Mouse (Mus musculus): Measurements from ENCODE around the gene Swap70. TPM values are rescaled to one million over a fixed set of nuclear protein-coding genes. Genes with fewer than 3 reads are reported as not detected.
"Not testable (repeated sequence)": the region's sequence is repeated elsewhere in the genome, so short reads cannot be mapped to it uniquely, and the experiment has no call there.

Swap70 gene
- total RNA-seq (2021): 10 to 100 TPM; 30.2 to 31.2 TPM
- long read RNA-seq, experiment 1, full-length matches to known transcripts: 13 of 18 reads
- long read RNA-seq, experiment 1, partial matches to known transcripts: 3 of 18 reads
- long read RNA-seq, experiment 1, other reads (novel, unspliced or antisense): 2 of 18 reads
- long read RNA-seq, experiment 2, full-length matches to known transcripts: 40 of 52 reads
- long read RNA-seq, experiment 2, partial matches to known transcripts: 3 of 52 reads
- long read RNA-seq, experiment 2, other reads (novel, unspliced or antisense): 9 of 52 reads

DNA sequence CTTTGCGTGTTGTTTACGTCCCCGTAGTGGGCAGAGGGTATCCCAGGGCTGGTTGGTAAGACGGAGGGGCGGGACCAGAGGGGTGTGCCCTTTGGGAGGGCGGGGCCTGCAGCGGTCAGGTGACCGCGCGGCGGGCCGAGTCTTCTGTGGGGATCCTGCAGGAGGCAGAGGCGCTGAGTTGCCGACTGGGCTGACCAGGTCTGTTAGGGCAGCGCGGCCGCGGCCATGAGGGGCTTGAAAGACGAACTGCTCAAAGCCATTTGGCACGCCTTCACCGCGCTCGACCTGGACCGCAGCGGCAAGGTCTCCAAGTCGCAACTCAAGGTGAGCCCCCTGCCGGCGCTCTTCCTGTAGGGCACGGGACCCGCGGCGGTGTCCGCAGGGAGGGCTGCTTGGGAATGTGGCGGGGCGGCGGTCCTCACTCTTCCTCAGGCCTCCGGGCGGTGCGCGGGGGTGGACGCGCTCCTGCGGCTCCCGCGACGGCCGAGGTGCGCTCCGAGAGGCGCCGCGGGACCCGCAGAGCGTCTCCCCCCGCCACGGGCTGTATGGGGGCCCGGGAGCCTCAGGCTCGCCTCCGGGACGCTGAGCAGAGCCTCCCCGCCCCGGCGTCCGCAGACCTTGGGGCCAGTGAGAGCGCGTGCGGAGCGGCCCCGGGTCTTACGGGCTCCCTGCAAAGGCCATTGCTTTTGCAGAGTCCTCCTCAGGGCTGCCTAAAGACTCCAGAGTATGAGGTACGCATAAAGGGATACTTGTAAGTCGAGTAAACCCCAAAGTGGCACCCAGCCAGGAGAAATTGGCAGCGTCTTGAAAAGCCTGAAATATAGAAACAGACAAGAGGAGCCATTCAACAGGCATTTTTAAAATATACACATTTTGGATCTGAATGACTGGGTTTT is at the start of gene Swap70:
Swap70 (plus strand) TSS at position 126 of the 896 bp plus-strand sequence.
- peak; percentile 76 for DNase-seq (ENCODE audit: low spot score in 2 of 2)

DNA sequence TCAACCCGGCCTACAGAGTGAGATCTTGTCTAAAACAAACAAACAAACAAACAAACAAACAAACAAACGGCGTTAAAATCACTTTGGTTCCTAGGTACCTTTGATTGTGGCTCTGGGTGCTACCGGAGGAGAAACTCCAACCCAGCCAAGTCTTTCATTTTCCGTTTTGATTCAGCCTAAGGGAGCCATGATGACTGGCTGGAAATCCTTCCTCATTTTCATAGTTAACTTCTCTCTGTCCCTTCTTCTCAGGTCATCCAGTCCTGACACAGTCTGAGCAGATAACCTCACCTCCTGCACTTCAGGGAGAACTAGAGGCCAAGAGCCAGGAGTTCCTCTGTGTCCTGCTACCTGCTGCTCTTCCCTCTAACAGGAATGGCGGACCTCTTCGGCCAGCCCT is 42.3 kb upstream of the Swap70 start:
- no peak for DNase-seq (ENCODE audit: low spot score in 2 of 2)

DNA sequence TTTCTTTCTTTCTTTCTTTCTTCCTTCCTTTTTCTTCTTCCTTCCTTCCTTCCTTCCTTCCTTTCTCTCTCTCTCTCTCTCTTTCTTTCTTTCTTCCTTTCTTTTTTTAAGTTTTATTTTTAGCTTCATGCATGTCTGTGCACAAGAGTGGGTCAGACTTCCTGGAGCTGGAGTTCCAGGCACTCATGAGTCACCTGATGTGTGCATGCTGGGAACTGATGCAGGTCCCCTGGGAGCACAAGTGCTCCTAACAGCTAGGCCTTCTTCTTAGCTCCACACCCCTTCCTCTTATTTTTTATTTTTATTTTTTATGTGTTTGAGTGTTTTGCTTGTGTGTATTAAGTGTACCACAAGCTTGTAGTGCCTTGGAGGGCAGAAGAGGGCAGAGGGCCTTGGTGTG is 40.9 kb upstream of the Swap70 start:
- DNase-seq (ENCODE audit: low spot score in 2 of 2): no peak

DNA sequence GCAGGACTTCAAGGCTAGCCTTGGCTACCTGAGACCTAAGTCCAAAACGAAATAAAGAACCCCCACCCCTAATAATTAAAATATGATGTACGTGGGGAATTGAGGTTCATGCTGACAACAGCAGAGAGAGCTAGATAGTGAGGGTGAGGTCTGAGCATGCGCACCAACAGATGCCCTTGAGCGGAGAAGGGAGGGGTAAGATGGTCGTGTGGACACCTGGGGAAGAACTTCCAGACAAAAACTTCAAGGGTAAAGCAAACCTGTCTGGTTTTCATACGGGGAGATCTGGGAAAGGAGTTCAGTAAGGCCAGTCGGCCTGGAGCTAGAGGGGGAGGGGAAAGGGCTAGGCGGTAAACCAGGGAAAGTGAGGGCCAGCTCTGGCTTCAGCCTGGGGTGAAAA is 40.1 kb upstream of the Swap70 start:
- no peak for DNase-seq (ENCODE audit: low spot score in 2 of 2)

DNA sequence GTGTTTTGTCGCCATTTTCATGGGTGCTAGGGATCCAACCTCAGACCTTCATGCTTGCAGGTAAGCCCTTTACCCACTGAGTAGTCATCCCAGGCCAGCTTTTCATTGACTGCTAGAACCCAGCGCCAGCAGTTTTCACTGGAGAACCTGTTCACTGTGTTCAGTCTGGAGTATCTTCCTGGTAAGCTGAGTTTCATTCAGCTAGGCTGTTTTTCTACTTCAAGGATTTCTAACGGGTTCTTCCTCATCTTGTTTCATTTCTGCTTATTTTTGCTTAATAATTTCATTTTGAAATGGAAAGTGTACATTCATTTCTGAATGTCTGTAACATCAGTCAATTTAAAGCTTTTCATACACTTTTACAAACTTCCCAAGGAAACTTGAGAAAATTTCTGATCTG is 36.9 kb upstream of the Swap70 start:
- DNase-seq (ENCODE audit: low spot score in 2 of 2): no peak

DNA sequence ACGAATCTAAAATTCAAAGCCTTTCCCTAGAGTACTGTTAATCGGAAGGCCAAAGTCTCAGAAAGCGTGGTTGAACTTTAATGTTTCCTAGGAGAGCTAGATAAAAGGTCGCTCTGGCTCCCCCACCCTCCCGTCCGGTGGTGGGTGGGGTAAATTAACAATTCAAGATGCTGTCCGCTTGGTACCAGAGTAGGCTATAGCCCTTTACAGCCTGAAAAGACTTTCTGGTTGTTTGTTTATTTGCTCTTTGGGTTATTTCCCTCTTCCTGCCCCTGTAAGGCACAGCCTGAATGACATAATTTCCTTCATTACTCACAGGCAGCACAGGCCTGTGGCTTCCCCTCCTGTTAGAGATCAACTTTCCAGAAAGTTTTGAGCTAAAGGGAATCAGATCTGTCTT is 31.6 kb upstream of the Swap70 start:
- no peak for DNase-seq (ENCODE audit: low spot score in 2 of 2)

DNA sequence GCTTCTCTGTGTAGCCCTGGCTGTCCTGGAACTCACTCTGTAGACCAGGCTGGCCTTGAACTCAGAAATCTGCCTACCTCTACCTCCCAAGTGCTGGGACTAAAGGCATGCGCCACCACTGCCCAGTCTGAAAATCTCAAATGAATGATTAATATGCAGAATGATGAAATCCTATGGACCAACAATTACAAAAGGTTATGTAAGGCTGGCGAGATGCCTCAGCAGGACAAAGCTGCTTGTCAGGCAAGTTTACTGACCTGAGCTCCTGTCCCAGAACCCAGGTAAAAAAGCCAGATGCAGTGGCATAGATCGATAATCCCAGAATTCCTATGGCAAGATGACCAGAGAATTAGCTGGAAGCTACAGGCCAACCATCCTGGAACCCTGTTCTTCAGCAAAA is 28.3 kb upstream of the Swap70 start:
- DNase-seq (ENCODE audit: low spot score in 2 of 2): no peak

DNA sequence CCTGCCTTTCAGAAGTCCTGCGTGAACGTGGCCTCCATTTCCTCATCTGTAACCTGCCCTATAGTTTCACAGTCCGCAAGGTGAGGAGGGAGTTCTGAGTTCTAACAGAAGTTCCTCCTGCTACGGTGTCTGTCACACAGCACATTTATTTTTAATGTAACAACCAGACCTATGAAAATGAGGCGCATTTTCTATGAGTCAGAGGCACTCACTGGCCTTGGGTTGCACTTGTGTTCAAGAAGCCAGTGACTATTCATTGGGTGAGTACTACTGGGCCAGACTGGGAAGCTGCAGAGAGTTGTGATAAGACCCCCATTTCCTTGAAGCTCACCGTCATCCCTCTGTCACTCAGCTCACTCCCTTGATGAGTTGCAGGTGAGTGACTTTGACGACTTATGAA is 24.3 kb upstream of the Swap70 start:
- DNase-seq (ENCODE audit: low spot score in 2 of 2): no peak

DNA sequence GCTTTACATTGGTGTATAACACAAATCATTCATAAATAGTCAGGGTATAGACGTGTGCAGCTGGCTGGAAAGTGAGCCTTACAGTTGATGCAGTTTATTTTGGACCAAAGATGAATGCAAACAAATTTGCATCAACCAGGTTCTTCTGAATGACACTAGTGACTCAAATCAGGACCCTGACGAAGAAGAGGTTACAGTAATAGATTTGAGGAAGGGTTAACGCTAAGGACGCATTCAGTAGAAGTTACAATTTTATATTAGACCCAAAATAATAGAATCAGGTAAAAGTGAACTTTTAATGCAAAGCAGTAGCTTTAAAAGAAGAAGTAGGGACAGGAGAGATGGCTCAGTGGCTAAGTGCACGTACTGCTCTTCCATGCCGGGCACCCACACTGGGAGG is 19.6 kb upstream of the Swap70 start:
- DNase-seq (ENCODE audit: low spot score in 2 of 2): no peak

DNA sequence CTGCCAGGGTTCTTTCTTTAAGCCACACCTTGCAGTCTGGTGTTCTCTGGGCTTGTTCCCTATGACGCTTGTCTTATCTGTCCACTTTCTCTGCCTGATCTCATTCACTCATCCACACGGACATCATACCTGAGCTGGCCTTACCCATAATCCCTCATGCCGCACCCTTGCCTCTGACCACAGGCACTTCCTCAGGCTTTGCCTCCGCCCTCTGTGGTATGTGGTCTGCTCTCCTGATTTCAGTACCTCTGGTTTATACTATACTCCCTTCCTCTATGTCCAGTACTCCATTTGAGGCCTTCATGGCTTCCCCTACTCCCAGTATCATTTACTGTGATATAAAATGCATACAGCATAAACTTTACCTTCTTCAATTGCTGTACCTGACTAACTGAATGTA is 17.3 kb upstream of the Swap70 start:
- DNase-seq (ENCODE audit: low spot score in 2 of 2): no peak

DNA sequence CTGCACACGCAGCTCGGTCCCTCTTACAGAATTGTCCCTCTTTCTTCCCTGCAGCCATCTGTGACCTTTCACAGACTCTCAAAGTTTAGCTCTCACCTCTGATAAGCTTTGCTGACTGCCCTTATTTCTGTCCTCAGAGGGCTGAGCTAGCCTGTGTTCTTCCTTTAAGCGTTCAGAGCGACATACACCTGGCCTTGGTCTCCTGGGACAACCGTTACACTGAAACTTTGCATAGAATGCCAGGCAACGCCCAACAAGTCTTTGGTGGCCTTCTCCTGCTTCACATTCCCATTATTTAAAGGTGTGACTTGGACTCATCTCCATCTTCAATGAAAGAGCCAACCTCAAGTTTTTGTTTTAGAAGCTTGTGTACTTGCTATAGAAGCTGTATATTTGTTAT is 13.2 kb upstream of the Swap70 start:
- no peak for DNase-seq (ENCODE audit: low spot score in 2 of 2)

DNA sequence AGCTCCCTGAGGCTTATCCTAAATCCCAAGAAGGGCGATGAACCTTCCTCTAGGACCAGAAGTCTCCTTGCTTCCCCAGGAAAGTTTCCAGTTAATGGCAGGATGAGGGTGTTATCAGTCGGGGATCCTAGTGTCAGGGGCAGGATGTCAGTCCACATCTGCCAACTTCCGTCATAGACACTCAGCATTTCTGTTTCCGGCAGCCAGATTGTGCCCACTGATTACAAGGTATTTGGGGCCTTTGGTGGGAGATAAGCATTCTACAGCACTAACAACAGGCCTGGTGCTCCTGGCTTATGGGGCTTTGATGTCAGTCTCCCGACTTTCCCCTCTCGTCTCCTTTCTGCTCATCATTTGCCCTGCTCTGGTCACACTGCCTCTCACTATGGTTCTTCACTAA is 12.1 kb upstream of the Swap70 start:
- no peak for DNase-seq (ENCODE audit: low spot score in 2 of 2)

DNA sequence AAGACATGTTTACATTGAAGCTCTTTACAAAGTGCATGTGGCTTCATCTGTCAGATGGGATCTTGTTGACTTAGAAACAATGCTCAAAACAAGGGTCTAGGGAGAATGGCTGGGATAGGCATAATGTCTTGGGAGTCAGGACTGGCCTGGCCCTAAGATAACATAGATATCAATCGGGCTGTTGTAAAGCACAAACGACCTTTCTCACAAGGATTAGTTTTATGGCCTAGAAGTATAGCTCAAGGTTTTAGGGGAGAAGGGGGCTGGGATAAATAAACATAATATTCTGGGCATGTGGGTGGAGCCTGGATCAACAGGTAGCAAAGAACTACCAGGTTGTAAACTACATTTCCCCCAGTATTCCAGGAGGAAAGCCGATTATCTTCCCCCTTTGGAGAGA is 10.5 kb upstream of the Swap70 start:
- no peak for DNase-seq (ENCODE audit: low spot score in 2 of 2)

DNA sequence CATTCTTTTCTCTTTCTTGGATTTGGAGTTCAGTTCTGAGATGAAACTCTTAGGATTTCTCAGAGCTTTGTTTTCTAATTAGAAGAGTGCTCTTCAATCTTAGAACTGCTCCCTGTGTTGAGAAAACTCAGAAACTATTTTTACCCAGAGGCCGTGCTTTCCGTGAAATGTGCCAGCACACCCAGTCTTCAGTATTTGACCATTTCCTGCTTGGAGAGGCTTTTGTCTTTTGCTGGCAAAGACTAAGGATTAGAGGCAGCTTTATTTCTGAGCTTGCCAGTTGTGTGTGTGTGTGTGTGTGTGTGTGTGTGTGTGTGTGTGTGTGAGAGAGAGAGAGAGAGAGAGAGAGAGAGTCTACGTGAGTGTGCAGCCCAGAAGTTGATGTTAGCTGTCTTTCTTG is 6.6 kb upstream of the Swap70 start:
- DNase-seq (ENCODE audit: low spot score in 2 of 2): no peak

DNA sequence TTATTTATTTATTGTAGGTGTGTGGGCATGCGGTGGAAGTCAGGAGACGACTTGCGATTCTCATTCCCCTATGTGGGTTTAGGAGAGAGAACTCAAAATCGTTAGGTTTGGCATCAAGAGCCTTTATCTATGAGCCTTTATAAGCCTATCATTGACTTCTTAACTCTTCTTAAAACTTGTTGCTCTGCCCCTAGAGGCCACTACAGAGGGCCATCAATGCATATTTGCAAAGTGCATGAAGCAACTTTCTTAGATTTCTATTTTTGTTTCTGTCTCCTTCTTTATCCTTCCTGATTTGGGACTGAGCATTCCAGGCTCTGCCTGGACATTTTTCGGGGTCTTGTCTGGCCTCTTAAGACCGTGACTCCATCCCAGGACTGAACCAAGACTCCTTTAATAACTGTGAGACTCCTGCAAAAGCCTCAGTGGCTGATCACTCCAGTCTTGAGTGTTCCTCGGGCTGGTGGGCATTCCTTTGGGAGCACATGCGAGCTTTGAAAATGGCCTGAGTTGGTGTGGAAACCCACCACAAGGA is 393 bp upstream of the Swap70 start:
- DNase-seq (ENCODE audit: low spot score in 2 of 2): no peak

DNA sequence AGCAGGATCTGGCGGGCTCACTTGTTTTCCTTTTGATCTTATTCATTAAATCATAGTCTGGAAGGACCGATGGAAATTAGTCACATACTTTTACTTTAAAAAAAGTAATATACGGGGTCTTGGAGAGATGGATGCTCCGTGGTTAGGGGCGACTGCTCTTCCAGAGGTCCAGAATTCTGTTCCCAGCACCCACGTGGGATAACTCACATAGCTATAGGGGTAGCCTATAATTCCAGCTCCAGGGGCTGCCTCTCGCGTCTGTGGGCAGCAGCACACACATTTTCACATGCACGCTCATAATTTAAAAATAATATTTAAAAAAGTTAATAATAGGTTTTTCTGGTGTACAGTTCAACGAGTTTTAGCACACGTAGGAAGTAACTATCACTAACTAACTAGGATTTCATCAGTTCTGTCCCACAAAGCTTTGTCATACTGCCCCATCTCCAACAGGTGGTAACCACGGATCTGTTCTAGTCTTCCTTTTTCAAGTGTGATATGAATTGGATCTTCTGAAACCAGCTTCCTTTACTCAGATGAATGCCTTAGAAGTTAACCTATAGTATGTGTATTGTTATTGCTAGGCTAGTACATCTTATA is 1.2 kb downstream of the Swap70 start:
- no peak for DNase-seq (ENCODE audit: low spot score in 2 of 2)

DNA sequence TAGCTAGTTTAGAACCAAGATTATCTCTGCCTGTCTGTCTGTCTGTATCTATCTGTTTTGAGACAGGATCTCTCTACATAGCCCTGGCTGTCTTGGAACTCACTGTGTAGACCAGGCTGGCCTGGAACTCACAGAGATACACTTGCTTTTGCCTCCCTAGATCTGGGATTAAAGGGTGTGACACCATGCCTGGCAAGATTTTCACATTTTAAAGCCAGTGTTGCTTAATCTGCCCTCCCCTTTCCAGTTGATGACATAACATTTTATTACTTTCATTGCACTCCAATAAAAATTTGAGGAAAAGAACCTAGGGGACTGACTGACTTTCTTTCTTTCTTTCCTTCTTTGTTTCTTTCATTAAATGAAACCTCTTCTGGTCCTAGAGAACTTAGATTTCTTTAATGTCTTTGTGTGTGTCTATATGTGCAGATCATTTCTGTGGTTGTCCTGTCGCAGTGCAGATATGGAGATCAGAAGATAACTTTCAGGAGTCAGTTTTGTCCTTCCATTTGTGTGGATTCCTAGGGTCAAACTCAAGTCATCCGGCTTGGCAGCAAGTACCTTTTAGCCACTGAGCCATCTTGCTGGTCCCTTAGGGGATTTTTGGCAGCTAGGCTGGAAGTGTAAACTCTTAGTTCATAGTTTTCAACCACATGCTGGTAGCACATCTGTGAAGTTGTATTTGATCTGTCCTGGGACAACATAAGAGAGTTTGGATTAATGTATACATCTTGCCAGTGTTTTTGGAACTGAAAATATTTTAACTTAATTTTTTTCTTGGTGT is 2.4 kb downstream of the Swap70 start:
- DNase-seq (ENCODE audit: low spot score in 2 of 2): no peak

DNA sequence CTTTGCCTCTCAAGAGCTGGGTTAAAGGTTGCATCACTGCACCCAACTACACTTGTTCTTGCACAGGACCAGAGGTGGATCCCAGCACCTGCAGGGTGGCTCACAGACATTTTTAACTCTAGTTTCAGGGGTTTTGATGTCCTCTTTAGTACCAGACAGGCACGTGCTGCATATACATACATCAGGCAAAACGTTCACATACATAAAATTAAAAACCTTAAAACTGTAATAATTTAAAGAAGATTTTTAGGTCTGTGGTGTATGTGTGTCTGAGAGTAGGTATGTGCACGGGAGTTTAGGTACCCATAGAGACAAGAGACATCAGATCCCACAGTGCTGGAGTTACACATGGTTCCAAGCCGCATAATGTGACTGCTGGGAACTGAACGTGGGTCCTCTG is 5.0 kb downstream of the Swap70 start:
- DNase-seq (ENCODE audit: low spot score in 2 of 2): no peak

DNA sequence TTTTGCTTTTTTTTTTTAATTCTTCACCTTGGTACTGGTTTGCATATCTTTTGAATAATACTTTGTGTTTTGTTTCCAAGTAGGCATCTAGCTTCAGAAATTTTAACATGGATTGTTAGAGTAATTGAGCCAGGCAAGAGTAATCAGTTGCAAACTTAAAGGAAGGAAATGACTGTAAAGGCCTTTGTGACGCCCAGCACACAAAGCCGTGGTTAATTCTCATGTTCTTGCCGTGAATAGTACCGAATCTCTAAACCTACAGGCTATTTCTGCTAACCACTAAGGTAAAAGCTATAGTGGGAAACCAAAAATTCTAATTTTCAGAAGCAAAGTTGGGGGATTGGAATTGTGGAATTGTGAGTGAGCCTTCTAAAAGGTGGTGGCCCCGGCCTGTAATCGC is 8.5 kb downstream of the Swap70 start:
- DNase-seq (ENCODE audit: low spot score in 2 of 2): no peak

DNA sequence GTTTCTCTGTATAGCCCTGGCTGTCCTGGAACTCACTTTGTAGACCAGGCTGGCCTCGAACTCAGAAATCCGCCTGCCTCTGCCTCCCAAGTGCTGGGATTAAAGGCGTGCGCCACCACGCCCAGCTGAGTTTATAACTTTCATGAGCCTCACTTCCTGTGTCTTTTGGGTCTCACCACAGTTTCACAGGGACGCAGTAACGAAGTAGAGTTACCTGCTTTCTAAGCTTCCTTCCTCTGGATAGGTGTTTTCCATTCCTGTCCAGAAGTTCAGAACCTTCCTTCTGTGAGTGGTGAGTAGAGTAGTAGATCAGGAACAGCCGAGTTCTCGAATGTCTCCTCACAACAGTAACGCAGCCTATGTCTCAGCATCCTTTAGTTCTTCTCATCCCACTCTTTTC is 9.6 kb downstream of the Swap70 start:
- not testable (repeated sequence) for DNase-seq (ENCODE audit: low spot score in 2 of 2)

DNA sequence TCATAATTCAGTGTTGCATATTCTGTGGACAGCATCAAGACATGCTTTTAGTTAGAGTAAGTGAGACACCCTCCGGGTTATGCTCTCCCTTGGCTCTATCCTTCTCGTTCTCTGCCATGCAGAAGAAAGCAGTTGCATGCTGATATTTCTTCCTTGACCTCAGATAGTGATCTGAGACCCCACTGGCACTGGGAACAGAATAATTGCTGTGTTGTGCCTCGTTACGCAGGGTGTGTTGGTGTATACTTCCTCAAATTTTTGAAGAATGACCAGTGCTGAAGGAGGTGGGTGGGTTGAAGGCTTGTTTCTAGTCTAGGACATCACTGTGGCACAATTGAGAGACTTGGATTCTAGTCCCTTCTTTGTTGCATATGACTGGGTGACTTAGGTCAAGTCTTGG is 14.6 kb downstream of the Swap70 start:
- DNase-seq (ENCODE audit: low spot score in 2 of 2): no peak
